Mouse (Mus musculus): ENCODE results near the gene Hsd17b3. TPM values are rescaled to one million over a fixed set of nuclear protein-coding genes. Genes with fewer than 3 reads are reported as not detected.
A peak's percentile ranks its signal among the peaks of the same experiment; 100 is the strongest.

The Hsd17b3 gene
- not detected for total RNA-seq (2021)

DNA sequence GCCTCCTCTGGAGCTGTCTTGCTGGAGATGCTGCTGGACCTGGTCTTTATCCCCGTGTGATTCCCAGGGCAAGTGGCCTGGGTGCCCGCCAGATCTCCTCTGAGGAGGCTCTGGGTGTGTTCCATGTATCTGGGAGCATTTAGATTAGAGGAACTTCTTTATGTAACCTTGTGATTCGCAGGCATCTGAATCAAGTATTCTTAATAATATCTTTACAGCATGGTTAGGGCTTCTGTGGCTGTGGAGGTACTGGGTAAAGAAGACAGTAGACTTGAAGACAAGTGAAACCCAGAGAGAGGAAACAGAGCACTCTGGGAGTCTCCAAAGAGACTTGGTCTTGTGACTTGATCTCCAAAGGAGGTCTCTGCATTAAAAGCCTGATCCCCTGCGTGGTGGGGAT is at the start of gene Hsd17b3:
TSS of gene Hsd17b3 (minus strand) at position 101 of the 400 bp plus-strand sequence.
- intact Hi-C loops (cut with DNase I): no loop called here

DNA sequence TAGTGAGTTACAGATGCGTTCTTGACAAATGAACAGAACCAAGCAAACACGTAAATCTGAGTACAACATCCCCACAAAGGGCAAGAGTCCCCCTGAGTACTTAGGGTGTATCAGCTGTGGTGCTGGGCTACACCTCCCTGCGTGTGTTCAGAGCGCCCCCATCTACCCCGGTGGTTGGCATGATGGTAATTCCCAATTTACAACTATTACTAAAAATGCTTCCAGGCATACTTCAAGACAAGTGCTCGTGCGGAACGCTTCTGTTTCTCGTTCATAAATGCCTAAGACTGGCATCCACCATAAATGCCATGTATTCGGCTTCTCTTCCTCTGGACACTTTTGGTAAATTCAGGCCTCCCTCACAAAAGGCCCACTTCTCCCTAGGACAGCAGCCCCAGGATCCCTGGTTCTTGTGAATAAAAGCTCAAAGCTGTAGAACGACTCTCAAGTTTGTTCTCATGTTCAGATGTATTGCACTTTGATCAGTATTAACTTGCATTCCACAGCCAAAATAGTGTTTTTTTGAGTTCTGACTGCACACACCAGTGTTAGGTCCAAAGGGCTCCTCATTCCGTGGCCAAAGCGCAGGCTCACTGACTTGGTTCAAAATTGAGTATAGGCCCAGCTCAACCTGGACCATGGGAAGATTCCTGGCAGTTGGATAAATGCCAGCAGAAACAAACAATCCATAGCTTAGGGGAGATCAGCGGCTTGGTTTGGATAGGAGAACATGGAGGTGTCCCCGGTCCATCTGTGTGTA is 40.8 kb upstream of the Hsd17b3 start:
- intact Hi-C loops (cut with DNase I): no loop called here
- DNase-seq (ENCODE audit: extremely low spot score in 1 of 2, low spot score in 2 of 2): peak in 1 of 2 experiments; percentile 47

More for the DNA sequence above, at the start of gene Hsd17b3:
- no peak for DNase-seq (ENCODE audit: extremely low spot score in 1 of 2, low spot score in 2 of 2)

GRCm38 (mm10) chr13:64128858-64129615 is 40.0 kb upstream of the Hsd17b3 start, which contains the start of gene Slc35d2:
TSS of gene Slc35d2 (minus strand) at chr13:64129368.
- intact Hi-C loops (cut with DNase I): no loop called here
- DNase-seq (ENCODE audit: extremely low spot score in 1 of 2, low spot score in 2 of 2): peak in 1 of 2 experiments; percentile 84

- no peak for DNase-seq (ENCODE audit: extremely low spot score in 1 of 2, low spot score in 2 of 2)
- intact Hi-C loops (cut with DNase I): no loop called here
These were observed 37.3 kb upstream of the Hsd17b3 start for GRCm38 (mm10) chr13:64126316-64126715.

DNA sequence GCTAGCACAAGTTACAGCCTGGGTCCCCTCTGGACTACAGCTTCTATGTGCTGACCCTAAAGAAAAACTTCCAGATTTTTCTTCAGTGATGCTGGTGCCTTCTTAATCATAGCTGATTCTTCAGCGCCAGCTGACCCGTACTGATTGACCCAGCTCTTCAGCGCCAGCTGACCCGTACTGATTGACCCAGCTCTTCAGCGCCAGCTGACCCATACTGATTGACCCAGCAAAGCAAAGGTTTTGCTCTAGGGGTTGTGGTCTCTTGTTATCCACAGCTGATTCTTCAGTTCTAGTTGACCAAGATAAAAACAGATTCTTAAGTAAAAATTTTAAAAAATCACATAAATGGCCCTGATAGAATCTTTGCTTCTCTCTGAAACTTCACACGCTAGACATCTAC is 35.9 kb upstream of the Hsd17b3 start:
- intact Hi-C loops (cut with DNase I): no loop called here
- DNase-seq (ENCODE audit: extremely low spot score in 1 of 2, low spot score in 2 of 2): no peak

DNA sequence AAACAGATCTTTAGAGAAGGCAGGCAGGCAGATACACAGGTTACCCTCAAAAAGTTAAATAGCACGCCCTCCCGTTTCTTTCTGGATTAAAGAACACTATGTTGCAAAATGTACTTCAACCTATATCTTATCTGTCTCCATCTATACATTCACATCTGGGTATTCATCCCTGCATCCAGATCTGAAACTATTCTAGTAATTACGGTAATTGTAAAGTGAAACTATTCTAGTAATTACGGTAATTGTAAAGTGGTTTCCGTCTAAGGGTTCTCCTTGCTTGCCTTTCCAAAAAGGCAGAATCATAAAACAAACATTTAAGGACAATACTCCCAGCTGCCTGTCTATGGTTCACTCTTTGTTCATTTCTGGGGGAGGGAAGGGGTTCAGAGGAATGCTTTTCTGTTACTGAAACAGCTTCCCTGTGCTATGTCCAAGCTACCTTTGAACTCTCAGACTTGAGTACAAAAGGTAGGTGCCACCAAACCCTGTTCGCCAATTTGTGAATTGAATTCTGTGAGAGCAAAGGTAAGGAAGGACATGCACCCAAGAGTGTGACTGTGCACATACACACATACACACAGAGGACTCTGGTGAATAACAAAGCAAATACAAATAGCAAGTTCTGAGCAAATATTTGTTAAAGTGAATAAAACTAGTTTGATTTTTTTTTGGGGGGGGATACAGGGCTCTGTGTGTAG is 34.6 kb upstream of the Hsd17b3 start:
- no peak for DNase-seq (ENCODE audit: extremely low spot score in 1 of 2, low spot score in 2 of 2)
- intact Hi-C loops (cut with DNase I): no loop called here

DNA sequence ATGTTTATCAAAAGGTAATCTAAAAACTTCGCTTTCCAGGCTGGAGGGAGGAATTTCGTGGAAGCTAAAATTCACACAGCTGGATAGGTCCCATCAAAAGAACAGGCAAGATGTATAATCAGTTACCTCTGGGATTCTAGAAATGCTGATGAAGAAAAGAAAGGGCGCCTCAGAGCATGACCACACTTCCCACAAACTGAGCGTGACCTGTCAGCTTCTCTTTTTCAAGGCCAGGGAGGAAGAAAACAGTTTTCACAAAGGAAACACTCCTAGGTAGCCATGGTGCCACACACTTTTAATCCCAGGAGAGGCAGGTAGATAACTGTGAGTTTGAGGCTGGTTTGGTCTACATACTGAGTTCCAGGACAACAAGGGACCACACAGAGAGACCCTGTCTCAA is 31.7 kb upstream of the Hsd17b3 start:
- DNase-seq (ENCODE audit: extremely low spot score in 1 of 2, low spot score in 2 of 2): no peak
- intact Hi-C loops (cut with DNase I): no loop called here

- intact Hi-C loops (cut with DNase I): no loop called here
- no peak for DNase-seq (ENCODE audit: extremely low spot score in 1 of 2, low spot score in 2 of 2)
These were observed 28.4 kb upstream of the Hsd17b3 start for GRCm38 (mm10) chr13:64117442-64117841.

GRCm38 (mm10) chr13:64110421-64110820 is 21.4 kb upstream of the Hsd17b3 start:
- no peak for DNase-seq (ENCODE audit: extremely low spot score in 1 of 2, low spot score in 2 of 2)
- intact Hi-C loops (cut with DNase I): no loop called here

DNA sequence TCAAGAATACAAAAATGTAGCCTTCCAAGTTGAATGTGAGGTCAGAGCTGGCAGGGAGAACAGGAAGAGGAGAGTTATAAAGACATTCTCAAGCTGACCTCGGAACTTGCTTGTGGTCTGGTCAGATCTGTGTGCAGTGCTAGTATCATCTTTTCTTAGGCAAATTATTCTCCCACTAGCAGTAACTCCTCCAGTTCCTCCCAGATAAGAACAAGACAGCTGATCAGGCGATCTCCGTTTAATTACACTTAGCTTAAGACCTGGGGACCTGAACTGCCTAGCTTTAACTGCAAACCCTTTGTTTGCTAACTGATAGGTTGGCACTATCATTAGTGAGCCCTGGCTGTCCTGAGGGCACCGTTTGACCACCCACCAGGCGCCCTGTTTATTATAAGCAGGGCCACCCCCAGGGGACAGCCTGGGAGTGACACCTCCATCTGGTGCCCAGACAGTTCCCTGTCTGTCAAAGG is 19.4 kb upstream of the Hsd17b3 start:
- intact Hi-C loops (cut with DNase I): loop anchor here (10.0 kb wide), 1 partner anchor 196 kb away; no protein-coding TSS in a partner anchor
- no peak for DNase-seq (ENCODE audit: extremely low spot score in 1 of 2, low spot score in 2 of 2)

GRCm38 (mm10) chr13:64107535-64107934 is 18.5 kb upstream of the Hsd17b3 start:
- peak in 1 of 2 experiments; percentile 32 for DNase-seq (ENCODE audit: extremely low spot score in 1 of 2, low spot score in 2 of 2)
- intact Hi-C loops (cut with DNase I): loop anchor here (10.0 kb wide), 1 partner anchor 197 kb away; no protein-coding TSS in a partner anchor

GRCm38 (mm10) chr13:64107105-64107504 is 18.1 kb upstream of the Hsd17b3 start:
- no peak for DNase-seq (ENCODE audit: extremely low spot score in 1 of 2, low spot score in 2 of 2)
- intact Hi-C loops (cut with DNase I): loop anchor here (10.0 kb wide), 1 partner anchor 198 kb away; no protein-coding TSS in a partner anchor

DNA sequence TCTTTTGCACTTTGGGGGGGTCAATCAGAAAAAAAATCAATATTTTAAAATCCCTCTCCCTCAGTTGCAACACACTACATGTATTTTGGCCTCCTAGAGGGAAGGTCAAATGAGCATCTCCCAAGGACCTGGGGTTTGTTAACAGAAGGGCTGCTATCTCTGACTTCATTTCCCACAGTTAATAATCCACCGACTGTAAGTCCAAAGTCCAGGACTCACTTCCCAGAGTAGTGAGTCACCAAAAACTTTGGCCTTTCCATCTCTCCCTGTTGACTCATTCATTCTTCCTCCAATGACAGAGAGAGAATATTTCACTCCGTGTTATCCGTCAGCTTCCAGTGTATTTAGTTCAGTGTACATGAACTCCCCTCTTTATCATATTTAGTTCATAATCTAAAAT is 16.7 kb upstream of the Hsd17b3 start:
- intact Hi-C loops (cut with DNase I): loop anchor here (10.0 kb wide), 1 partner anchor 199 kb away; no protein-coding TSS in a partner anchor

GRCm38 (mm10) chr13:64100186-64100585 is 11.2 kb upstream of the Hsd17b3 start:
- DNase-seq (ENCODE audit: extremely low spot score in 1 of 2, low spot score in 2 of 2): peak in 1 of 2 experiments; percentile 16
- intact Hi-C loops (cut with DNase I): loop anchor here (10.0 kb wide), 1 partner anchor 205 kb away; no protein-coding TSS in a partner anchor

More for the DNA sequence above, 16.7 kb upstream of the Hsd17b3 start:
- DNase-seq (ENCODE audit: extremely low spot score in 1 of 2, low spot score in 2 of 2): no peak

DNA sequence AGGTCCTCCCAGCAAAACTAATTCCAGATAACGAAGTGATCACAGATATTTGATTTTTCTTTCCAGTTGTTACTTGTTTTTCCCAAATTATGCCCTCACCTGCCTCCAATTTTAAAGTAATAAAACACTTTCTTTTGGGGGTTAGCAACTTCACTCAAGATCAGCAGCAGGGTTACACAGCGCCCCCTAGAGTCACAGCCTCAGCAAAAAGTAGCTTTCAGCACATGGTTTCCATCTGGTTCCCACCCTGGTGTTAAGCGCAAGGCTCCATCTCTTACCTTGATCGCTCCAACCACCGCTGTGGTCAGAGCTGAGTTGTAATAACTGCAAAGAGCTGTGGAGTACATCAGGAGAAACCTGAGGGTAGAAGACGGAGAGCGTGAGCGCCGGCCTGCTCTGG is 10.0 kb upstream of the Hsd17b3 start:
- DNase-seq (ENCODE audit: extremely low spot score in 1 of 2, low spot score in 2 of 2): peak in 1 of 2 experiments; percentile 34
- intact Hi-C loops (cut with DNase I): no loop called here

DNA sequence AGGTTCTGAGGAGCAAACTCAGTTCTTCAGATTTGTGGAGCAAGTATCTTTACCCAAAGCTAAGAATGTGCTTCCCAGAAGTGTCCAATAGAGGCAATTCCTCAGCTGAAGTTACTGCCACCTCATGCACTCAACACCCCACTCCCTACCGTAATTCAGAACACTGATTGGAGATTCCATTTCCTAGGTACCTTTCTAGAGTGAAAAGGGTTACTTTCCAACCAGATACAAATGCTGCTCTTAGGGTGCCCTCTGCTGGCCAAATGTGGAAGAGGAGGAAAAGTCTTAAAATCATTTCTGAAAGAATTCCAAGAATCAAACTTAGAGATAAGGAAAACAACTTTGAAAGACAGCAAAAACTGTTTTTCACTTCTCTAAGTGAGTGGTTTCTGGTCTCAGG is 4.3 kb upstream of the Hsd17b3 start:
- peak; percentile 63 to 69 for DNase-seq (ENCODE audit: extremely low spot score in 1 of 2, low spot score in 2 of 2)
- intact Hi-C loops (cut with DNase I): loop anchor here (2.0 kb wide), 1 partner anchor 43 kb away; no protein-coding TSS in a partner anchor

DNA sequence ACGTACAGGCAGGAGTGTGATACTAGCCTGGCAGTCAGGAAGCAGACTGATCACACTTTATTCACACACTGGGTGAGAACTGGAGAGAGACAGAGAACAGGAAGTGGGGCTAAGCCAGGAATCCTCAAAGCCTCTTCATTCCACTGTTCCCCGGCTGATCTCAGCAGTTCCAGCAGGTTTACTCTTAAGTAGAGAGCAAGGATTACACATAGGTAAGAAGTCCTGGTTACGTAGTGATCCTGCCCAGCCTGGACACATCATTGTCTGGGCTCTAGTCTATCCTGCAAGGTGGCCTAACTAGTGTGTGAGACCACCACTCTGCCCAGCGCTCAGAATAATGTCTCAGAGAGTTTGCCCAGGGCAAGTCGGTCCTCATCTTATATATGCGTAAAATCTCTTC is 3.7 kb upstream of the Hsd17b3 start:
- intact Hi-C loops (cut with DNase I): loop anchor here (2.0 kb wide), 1 partner anchor 42 kb away; no protein-coding TSS in a partner anchor
- no peak for DNase-seq (ENCODE audit: extremely low spot score in 1 of 2, low spot score in 2 of 2)

- intact Hi-C loops (cut with DNase I): loop anchor here (2.0 kb wide), 1 partner anchor 41 kb away; no protein-coding TSS in a partner anchor
These were observed 3.1 kb upstream of the Hsd17b3 start for GRCm38 (mm10) chr13:64092141-64092540.

GRCm38 (mm10) chr13:64091006-64091405 is 2.0 kb upstream of the Hsd17b3 start:
- intact Hi-C loops (cut with DNase I): no loop called here
- no peak for DNase-seq (ENCODE audit: extremely low spot score in 1 of 2, low spot score in 2 of 2)

More at GRCm38 (mm10) chr13:64092141-64092540, 3.1 kb upstream of the Hsd17b3 start:
- DNase-seq (ENCODE audit: extremely low spot score in 1 of 2, low spot score in 2 of 2): no peak

All from left cerebral cortex, postnatal 10 days (tissue).